Mouse (Mus musculus): ENCODE measurements around the gene Serpina3i.

The Serpina3i gene

GRCm38 (mm10) chr12:104262863-104263262, at the start of gene Serpina3i:
Serpina3i (plus strand) TSS chr12:104263122.
- DNase-seq = peak; percentile 90

GRCm38 (mm10) chr12:104213689-104214444, 49.1 kb upstream of the Serpina3i start:
- DNase-seq = peak; percentile 84

- DNase-seq = peak; percentile 66
Observed at GRCm38 (mm10) chr12:104214445-104214753, 48.5 kb upstream of the Serpina3i start, which contains the start of gene Serpina3f. Serpina3f (plus strand) TSS chr12:104214544.

GRCm38 (mm10) chr12:104215249-104215648, 47.7 kb upstream of the Serpina3i start:
- no peak for DNase-seq

GRCm38 (mm10) chr12:104221616-104222015, 41.3 kb upstream of the Serpina3i start:
- DNase-seq = peak; percentile 79

- DNase-seq = peak; percentile 31
Observed at GRCm38 (mm10) chr12:104223690-104224089, 39.2 kb upstream of the Serpina3i start.

GRCm38 (mm10) chr12:104224598-104225300, 38.2 kb upstream of the Serpina3i start:
- peak; percentile 95 for DNase-seq

- DNase-seq = peak; percentile 84
Observed at GRCm38 (mm10) chr12:104230762-104231161, 32.2 kb upstream of the Serpina3i start.

GRCm38 (mm10) chr12:104235915-104236314, 27.0 kb upstream of the Serpina3i start, which contains the start of gene Serpina3g:
Serpina3g (plus strand) TSS chr12:104236245.
- DNase-seq = no peak

- peak; percentile 68 for DNase-seq
Observed at GRCm38 (mm10) chr12:104238048-104238447, 24.9 kb upstream of the Serpina3i start.

GRCm38 (mm10) chr12:104243307-104243706, 19.6 kb upstream of the Serpina3i start:
- peak; percentile 92 for DNase-seq

GRCm38 (mm10) chr12:104245092-104245491, 17.8 kb upstream of the Serpina3i start:
- DNase-seq = no peak

GRCm38 (mm10) chr12:104245595-104245994, 17.3 kb upstream of the Serpina3i start:
- peak; percentile 96 for DNase-seq

- DNase-seq = peak; percentile 91
Observed at GRCm38 (mm10) chr12:104247553-104248002, 15.3 kb upstream of the Serpina3i start.

- DNase-seq = peak; percentile 68
Observed at GRCm38 (mm10) chr12:104248231-104248630, 14.7 kb upstream of the Serpina3i start.

- no peak for DNase-seq
Observed at GRCm38 (mm10) chr12:104261041-104261440, 1.9 kb upstream of the Serpina3i start.

- no peak for DNase-seq
Observed at GRCm38 (mm10) chr12:104266374-104266773, 3.5 kb downstream of the Serpina3i start.

- peak; percentile 69 for DNase-seq
Observed at GRCm38 (mm10) chr12:104278216-104279055, 15.5 kb downstream of the Serpina3i start.

GRCm38 (mm10) chr12:104279056-104279435, 16.1 kb downstream of the Serpina3i start:
- no peak for DNase-seq

- DNase-seq = peak; percentile 73
Observed at GRCm38 (mm10) chr12:104283380-104283779, 20.5 kb downstream of the Serpina3i start.

GRCm38 (mm10) chr12:104288336-104288735, 25.4 kb downstream of the Serpina3i start:
- DNase-seq = no peak

- DNase-seq = no peak
Observed at GRCm38 (mm10) chr12:104289872-104290271, 26.9 kb downstream of the Serpina3i start.

GRCm38 (mm10) chr12:104293963-104294362, 31.0 kb downstream of the Serpina3i start:
- DNase-seq = no peak

All from heart, adult 11 months (tissue).